Mouse (Mus musculus): ENCODE measurements at regions not wholly inside any gene's neighbourhood (a gene's known extent, or its start where the extent isn't known, plus 50 kb on each side); places are given as distances from the start of the nearest gene placed in this dataset.
"Not testable (repeated sequence)": the region's sequence is repeated elsewhere in the genome, so short reads cannot be mapped to it uniquely, and the experiment has no call there.

GRCm38 (mm10) chr7:64101679-64102078, 52.0 kb upstream of the Trpm1 start:
- DNase-seq = no peak

- no peak for DNase-seq
Observed at GRCm38 (mm10) chr7:64099606-64100005, 54.0 kb upstream of the Trpm1 start.

GRCm38 (mm10) chr7:64090067-64090466, 63.6 kb upstream of the Trpm1 start:
- DNase-seq = no peak

GRCm38 (mm10) chr7:64089034-64089433, 64.6 kb upstream of the Trpm1 start:
- DNase-seq = no peak

GRCm38 (mm10) chr7:64083978-64084377, 69.7 kb upstream of the Trpm1 start:
- DNase-seq = not testable (repeated sequence)

- no peak for DNase-seq
Observed at GRCm38 (mm10) chr7:64082651-64083050, 71.0 kb upstream of the Trpm1 start.

- no peak for DNase-seq
Observed at GRCm38 (mm10) chr7:64082201-64082600, 71.4 kb upstream of the Trpm1 start.

- no peak for DNase-seq
Observed at GRCm38 (mm10) chr7:64081618-64082017, 72.0 kb upstream of the Trpm1 start.

GRCm38 (mm10) chr7:64081019-64081418, 72.6 kb upstream of the Trpm1 start:
- DNase-seq = no peak

GRCm38 (mm10) chr7:64079301-64079700, 74.3 kb upstream of the Trpm1 start:
- DNase-seq = peak; percentile 1

GRCm38 (mm10) chr7:64078646-64079045, 75.0 kb upstream of the Trpm1 start:
- peak; percentile 1 for DNase-seq

- DNase-seq = peak; percentile 4
Observed at GRCm38 (mm10) chr7:64077526-64077925, 76.1 kb upstream of the Trpm1 start.

- peak; percentile 1 for DNase-seq
Observed at GRCm38 (mm10) chr7:64076764-64077360, 76.8 kb upstream of the Trpm1 start.

GRCm38 (mm10) chr7:64075696-64076313, 77.8 kb upstream of the Trpm1 start:
- no peak for DNase-seq

- DNase-seq = peak; percentile 1
Observed at GRCm38 (mm10) chr7:64074661-64075234, 78.9 kb upstream of the Trpm1 start.

GRCm38 (mm10) chr7:64074186-64074585, 79.4 kb upstream of the Trpm1 start:
- peak; percentile 0 for DNase-seq

GRCm38 (mm10) chr7:64073781-64074180, 79.9 kb upstream of the Trpm1 start:
- DNase-seq = peak; percentile 1

- DNase-seq = no peak
Observed at GRCm38 (mm10) chr7:64070930-64071329, 82.7 kb upstream of the Trpm1 start.

GRCm38 (mm10) chr7:64065529-64066247, 87.9 kb upstream of the Trpm1 start:
- DNase-seq = no peak

- DNase-seq = no peak
Observed at GRCm38 (mm10) chr7:64064460-64065241, 89.0 kb upstream of the Trpm1 start.

- DNase-seq = no peak
Observed at GRCm38 (mm10) chr7:64061170-64061569, 92.5 kb upstream of the Trpm1 start.

GRCm38 (mm10) chr7:64060582-64060981, 93.1 kb upstream of the Trpm1 start:
- DNase-seq = no peak

GRCm38 (mm10) chr7:64060051-64060450, 93.6 kb upstream of the Trpm1 start:
- DNase-seq = peak; percentile 66
